Mouse (Mus musculus) testis, postnatal 14 days (tissue): ENCODE data around the gene Tfip11.

Experiments used
- DNase-seq: peaks from one replicate; pipeline ENCODE4 v3.0.0; 2021; ENCODE audit warnings: low spot score

Tfip11 gene

DNA sequence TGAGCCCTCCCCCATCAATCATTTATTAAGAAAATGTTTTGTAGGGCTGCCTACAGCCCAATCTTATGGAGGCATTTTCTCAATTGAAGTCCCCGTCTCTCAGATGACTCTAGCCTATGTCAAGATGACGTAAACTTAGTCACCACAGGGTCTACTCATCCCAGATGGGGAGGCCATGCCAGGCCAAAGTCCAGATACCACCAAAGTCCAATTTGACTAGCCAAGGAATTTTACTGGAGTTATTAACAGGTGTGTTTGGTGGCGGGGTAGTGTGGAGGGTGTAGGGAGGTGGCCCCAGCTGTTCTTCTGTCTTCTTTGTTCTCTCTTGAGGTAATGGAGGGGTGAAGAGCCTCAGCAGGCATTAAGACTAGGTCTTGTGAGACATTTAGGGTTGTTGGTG lies 33.9 kb downstream of the Tfip11 start:
- no peak for DNase-seq

DNA sequence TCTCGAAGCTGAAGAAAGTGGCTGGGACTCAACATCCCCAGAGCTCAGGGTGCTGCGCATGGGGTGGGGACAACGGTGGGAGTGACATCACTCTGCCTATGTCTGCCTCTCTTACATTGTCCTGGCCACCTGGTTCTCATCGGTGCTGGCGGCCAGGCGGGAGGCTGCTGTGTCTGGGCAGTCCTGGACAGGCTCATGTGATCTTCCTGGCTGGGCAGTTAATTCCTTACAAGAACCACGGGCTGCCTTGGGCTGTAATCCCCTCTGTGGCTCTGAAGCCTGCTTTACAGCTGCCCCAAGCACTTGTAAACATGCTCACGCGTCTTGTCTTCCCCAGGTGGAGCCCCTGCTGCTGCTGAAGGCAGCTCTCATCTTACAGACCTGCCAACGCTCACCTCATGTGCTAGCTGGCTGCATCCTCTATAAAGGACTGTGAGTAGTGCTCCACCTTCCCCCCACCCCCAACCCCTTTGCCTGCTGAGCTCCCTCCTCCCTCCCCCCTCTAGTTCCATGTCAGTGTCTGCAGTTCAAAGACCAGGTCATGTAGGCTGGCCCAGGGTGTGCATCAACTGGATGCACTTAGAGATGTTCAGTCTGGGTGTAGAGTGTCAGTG lies 38.1 kb downstream of the Tfip11 start:
- DNase-seq, result no peak

DNA sequence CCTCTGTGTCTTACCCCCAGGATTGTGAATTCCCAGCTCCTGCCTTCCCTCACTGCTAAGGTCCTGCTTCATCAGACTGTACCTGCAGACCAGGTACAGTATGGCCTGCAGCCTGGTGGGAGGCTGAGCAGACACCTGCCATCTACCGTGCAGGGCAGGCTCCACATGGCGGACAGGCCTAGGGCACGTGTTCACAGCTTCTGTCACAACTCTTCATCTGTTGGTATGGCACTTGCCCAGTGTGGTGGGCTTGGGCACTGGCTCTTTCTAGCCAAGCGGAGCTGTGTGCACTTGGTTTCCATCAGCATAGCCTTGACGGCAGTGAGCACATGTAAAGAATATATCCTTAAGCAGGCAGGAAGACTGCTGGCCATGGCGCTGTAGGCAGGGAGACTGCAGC lies 40.7 kb downstream of the Tfip11 start:
- no peak for DNase-seq

DNA sequence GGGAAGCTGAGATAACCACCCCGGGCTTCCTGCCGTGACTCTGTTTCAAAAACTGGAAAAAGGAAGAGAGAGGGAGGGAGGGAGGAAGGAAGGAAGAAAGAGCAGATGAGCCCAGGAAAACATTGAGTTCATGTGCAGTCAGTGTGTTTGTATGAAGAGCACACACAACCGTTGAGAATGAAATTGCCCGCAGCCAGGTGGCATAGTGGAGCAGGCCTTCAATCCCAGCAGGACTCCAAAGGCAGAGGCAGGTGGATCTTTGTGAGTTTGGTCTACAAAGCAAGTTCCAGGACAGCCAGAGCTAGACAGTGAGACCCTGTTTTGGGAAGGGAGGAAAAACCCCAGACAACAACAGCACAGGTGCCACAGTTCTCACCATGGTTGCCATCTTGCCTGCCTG lies 41.2 kb downstream of the Tfip11 start:
- DNase-seq, result no peak

DNA sequence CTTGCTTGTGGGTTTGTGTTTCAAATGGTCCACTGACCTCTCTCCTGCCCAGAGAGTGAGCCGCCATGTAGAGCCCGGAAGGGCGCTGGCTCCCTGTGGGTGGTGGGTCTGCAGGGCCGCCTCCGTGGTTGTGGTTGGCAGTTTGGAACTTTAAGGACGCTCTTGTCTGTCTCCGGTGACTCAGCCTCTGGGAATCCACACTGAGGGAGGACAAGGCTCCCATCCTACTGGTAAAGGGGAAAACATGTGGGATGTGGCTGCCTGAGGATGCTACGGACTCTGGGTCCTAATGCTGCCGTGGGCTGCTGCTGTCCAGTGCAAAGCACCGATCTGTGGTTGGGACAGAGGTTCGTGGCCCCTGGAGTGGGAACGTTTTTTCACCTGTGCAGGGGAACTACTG lies 41.8 kb downstream of the Tfip11 start:
- DNase-seq, result no peak

DNA sequence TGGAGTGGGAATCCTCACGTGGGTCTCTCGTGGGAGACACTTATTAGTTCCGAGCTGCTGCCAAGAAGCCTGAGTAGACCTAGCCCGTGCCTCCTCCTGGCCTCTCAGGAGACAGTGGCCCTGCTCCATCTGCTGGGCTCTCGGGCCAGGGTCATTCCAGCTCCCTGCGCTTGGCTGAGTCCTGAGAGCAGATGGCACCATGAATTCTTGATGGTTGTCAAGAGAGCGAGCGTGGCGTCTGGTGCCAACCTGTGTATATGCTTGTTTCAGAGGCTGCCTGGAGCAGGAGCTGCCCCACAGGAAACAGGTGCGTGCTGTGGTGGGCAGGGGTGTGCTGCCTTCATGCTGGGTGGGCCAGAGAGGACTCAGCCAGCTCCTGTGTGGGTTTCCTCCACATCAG lies 42.5 kb downstream of the Tfip11 start:
- DNase-seq, result no peak

DNA sequence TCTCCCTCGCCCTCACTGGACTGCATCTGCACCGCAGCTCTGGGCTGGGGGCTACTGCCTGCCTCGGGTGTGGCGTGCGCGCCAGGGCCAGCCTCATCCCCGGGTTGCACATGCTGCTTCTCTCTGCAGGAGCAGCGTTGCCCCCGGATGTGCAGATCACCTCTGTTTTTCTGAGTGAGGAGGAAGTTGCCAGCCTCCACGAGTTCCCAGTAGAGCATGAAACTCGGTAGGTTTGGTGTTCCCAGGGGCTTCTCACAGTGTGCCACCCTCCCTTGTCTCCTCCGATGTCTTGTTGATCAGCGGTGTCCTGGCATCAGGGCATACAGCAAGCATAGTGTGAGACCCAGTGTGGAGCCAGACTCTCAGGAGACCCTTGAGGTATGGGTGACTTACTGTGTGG lies 43.2 kb downstream of the Tfip11 start:
- DNase-seq, result no peak

DNA sequence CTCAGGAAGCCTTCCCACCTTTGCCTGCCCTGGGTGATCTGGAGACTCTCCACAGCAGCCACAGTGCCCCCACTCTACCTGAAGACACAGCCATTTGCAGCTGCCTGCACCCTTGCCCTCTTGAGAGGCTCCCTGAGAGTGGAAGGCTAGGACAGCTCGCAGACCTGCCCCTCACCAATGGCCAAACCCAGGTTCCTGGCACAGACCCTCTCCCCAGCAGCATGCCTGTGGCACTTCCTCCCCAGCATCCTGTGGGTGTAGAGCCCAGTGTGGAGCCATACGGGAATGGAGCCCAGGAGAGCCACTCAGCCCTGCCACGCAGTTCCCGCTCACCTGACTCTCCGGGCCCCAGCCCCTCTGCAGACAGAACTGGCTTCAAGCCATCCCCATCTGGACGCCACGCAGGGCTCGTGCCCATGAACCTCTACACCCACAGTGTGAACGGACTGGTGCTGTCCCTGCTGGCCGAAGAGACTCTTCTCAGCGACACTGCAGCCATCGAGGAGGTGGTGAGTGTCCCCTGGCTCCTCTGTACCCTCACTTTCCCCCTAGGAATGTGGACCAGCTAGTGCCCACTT lies 44.2 kb downstream of the Tfip11 start:
- DNase-seq, result no peak

DNA sequence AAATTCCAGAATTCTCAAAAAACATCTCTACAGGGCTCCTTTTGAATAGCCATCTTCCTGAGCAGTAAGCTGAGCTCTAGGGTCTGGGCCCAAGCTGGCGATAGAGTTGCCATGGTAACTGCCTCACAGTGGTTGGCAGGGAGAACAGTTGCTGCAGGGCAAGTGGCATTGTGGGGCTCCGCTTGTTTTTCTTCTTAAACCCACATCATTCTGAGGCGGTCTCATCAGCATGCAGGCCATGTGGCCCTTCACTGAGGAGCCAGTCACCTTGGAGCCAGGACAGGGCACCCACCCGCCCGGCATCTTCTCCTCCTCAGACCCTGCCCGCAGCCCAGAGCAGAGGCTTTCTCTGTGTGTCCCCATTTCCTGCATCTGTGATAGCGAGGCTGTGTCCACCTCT lies 45.8 kb downstream of the Tfip11 start:
- no peak for DNase-seq

DNA sequence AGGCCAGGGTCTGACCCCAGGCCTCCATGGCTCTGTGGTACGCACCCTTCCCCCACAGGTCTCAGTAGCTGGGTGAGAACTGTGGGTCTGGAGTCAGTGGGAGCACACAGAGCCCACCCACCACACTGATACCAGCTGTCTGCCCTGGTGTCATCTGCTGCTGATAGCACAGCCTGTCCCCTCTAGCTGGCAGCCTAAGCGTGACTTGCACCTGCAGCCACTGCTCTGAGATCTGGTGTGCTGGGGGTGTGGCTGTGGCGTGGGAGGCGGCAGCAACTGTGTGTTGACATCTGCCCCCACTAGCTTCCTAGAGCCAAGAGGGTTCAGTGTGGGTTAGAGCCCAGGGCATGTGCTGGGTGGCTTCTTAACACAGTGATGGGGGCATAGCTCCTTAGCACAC lies 50.0 kb downstream of the Tfip11 start:
- DNase-seq, result no peak

DNA sequence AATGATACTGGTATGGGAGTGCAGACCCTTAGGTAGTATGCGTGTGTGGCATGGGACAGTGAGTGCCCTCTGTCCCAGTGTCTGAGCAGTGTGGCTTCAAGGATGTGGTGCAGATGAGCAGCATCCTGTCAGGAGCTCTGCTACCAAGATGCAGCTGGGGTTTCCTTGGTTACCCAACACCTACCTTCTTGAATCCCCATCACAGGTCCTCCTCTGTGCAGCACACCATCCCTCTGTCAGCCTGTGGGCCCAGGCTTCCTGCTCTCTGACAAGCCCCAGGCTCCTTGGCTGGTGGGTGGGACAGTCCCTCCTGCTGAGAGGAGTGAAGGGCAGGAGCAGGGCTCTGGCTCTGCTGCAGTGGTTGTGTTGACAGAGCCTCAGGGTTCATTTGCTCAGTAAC lies 51.2 kb downstream of the Tfip11 start:
- DNase-seq, result no peak

DNA sequence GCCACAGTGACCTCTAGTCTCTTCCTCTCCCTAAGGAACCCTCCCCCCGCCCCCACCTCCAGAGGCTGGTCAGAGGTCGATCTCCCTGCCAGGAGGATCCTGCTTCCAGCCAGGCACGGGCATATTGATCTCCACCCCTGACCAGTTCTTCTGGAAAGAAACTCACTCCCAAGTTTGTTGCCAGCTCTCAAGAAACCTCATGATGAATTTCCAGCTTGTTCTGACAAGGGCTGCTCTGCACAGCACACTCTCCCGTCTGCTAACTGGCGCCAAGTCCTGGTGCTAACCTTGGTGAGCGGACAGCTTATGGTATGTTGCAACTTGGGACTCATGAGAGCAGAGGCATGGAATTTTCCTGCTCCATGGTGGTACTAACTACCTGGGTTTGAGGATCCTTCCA lies 52.6 kb downstream of the Tfip11 start:
- no peak for DNase-seq

DNA sequence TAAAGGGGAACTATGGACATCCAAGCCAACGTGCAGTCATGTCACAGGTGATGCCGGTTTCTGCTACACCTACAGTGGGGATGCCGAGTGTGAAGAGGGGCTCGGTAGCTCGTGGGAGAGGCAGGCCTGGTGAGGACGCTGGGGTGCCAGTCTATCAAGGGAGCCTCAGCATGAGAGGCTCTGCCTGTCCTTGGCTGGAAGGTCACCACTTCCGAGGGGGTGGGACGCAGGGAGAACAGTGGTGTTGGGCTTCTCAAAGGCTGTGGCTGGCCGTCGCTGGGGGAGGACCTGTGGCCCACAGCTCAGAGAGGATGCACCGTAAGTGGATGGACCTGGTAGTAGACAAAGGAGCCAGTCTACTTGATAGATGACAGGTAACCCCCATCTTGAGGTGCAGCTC lies 55.0 kb downstream of the Tfip11 start:
- DNase-seq, result no peak

DNA sequence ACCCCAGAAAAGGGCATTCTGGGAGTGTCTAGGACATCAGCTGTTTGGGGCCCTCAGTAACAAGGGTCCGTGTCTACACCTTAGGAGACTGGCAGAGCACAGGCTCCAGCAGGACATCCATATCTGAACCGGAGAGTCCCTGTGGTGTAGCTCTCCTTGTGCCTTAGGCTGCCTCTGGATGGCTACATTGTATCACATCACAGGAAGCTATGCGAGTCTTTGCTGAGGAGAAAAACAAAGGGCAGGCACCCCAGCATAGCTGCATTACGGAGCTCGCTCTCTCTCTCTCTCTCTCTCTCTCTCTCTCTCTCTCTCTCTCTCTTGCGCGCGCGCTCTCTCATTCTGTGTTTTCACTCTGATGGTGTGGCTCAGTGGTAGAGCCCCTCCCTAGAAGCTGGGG lies 55.9 kb downstream of the Tfip11 start:
- DNase-seq, result peak; percentile 66

DNA sequence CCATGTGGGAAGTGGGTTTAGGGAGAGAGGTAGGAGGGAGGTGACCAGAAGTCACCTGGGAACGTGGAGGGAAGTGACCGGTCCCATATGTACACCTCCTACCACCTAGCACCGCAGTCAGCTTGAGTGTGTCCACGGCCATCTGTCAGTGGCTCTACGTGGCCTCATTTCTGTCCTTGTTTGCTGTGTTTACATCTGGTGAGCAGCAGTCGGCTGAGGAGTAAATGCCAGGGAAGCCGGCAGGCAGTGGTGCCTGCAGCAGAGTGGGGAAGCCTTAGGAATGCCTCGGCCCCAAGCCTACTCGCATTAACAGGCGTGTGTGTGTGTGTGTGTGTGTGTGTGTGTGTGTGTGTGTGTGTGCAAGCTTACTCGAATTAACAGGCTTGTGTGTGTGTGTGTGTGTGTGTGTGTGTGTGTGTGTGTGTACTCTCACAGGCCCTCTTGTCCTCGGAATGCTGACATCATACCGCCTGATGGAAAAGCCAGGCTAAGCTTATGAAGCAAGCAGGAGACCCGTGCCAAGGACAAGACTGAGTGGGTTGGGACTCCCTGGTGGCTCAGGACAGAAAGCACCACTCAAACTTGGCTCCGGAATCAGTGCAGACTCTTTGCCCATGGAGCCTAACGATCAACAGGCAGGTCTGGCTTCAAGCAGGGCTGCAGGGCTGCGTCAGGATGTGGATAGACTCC lies 56.6 kb downstream of the Tfip11 start:
- no peak for DNase-seq

DNA sequence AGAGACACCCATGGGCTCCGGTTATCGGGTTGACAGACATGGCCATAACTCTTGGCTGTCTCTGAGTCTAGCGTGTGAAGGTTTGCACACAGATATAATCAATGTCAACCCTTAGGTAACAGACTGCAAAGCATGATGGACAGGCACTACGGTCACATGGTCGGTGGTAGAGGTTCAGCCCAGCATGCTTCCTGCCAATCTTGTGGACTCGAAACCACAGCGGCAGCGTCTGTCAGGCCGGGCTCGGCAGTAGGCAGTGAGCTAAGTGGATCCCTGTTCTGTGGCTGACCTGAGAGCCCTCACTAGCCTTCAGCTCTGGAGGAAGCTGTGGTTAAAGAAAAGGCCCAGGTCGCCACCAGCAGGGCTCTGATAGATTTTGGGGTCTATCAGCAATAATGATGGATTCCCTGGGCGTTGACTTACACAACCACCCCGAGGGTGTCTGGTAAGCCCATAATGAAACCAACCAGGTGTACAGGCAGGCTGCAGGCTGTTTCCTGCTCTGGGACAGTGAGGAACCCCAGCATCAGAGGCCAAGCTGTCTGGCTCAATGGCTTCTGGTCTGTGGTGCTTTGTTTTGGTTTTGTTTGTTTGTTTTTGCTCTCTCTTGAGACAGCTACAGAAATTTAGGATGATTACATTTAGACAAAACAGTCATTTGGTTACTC lies 58.8 kb downstream of the Tfip11 start:
- no peak for DNase-seq

DNA sequence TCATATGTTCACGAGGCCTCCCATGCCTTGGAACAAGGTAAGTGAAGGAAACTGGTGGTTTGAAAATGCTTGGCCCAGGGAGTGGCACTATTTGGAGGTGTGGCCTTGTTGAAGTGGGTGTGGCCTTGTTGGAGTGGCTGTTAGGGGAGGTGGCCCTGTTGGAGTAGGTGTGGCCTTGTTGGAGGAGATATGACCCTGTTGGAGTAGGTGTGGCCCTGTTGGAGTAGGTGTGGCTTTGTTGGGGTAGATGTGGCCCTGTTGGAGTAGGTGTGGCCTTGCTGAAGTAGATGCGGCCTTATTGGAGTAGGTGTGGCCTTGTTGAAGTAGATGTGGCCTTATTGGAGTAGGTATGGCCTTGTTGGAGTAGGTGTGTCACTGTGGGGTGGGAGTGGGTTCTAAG lies 59.8 kb downstream of the Tfip11 start:
- DNase-seq, result no peak
